Mouse (Mus musculus) liver, adult 2 months (tissue): ENCODE data around the gene Gls.

Experiments
- CTCF ChIP-seq: fragments of 200-500 bp; IDR thresholded peaks from 2 replicates; pipeline ENCODE4 v1.5.1; 2011; ENCODE audit warnings: low read depth, low read length, control low read depth
- POLR2A ChIP-seq: fragments of 200-500 bp; IDR thresholded peaks from 2 replicates; pipeline ENCODE4 v1.6.1; 2011; ENCODE audit warnings: low read length, control low read depth; ENCODE audit not compliant: insufficient read depth; ENCODE audit errors: extremely low read depth

DNA sequence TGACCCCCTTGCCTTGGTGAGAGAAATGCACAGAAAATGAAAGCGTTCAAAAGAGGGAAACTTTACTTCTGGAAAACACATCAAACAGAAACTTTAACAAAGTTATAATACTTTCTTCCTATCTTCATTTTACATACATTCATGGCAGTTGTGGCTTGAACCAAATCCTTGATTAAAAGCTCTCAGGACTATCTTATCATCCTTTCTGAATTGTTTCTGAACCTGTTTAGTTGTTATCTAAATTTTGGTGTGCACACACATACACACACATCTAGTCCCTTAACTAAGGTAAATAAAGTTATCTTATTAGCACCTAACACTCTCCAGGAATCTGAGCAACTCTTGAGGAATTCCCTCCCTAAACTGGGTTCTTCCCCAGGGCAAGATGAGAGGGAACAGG lies 2.6 kb downstream of the Gls start:
- TF ChIP-seq POLR2A (no peak), CTCF (no peak)
